Mouse (Mus musculus): ENCODE measurements at regions not wholly inside any gene's neighbourhood (a gene's known extent, or its start where the extent isn't known, plus 50 kb on each side); places are given as distances from the start of the nearest gene placed in this dataset.

DNA sequence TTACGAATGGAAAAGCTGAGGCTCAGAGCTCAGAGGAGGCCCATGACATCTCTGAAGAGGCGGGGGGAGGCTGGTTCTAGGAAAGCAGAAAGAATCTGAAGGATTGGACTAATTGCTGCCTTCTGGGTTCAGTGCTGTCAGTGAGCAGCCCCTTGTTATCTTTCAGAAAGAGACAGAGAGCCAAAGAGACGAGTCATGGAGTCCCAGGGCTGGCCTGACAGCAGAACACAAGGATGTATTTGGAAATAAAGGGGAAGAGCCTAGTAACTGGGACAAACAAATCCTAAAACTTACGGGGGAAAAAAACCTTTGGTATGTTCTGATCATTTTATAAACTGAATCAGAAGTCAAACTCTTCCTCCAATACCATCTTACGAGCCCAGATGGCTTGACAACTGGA, 247.8 kb upstream of the Zfp703 start:
- TF ChIP-seq CTCF (IDR thresholded peaks at IDR 0.05; ENCODE audit: low read depth, low read length): no peak
- TF ChIP-seq POLR2A (IDR thresholded peaks at IDR 0.05; ENCODE audit: borderline replicate concordance, low read depth, low read length): no peak
